Mouse (Mus musculus) thymus, adult 2 months (tissue): ENCODE data around the gene Ankrd36.

ENCODE experiments used
- CTCF ChIP-seq: fragments of 200-500 bp; IDR thresholded peaks from 2 replicates; pipeline ENCODE4 v1.5.1; 2012; ENCODE audit warnings: mild to moderate bottlenecking, control low read depth, low read length, moderate library complexity, borderline replicate concordance; ENCODE audit not compliant: control insufficient read depth, poor library complexity, insufficient read depth; ENCODE audit errors: extremely low read depth
- POLR2A ChIP-seq: fragments of 200-500 bp; IDR thresholded peaks from 2 replicates; pipeline ENCODE4 v1.6.1; 2012; ENCODE audit warnings: mild to moderate bottlenecking, low read length, control low read depth, moderate library complexity; ENCODE audit not compliant: control insufficient read depth, poor library complexity, insufficient read depth; ENCODE audit errors: extremely low read depth

DNA sequence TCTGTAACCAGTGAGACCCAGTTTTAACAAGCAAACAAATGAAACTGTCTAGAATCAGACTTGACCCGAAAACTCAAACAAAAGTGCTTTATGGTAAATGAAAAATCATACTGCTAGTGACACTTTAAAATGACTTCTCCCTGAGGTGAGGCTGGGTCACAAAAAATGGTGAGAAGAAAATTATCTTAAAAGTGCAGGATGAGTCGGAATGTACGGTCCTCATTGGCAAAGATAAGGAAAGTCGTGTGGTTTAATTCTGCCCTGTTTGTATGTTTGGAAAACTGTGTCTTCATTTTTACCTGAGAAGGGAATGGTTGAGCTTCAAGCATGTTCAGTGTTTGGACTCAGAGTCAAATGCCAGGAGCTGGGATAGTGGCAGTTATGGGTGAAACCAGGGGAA lies 2.4 kb downstream of the Ankrd36 start:
- TF ChIP-seq CTCF (no peak), POLR2A (no peak)
